ENCODE assay signal across 14 mouse cellular contexts in the genomic region with DNA sequence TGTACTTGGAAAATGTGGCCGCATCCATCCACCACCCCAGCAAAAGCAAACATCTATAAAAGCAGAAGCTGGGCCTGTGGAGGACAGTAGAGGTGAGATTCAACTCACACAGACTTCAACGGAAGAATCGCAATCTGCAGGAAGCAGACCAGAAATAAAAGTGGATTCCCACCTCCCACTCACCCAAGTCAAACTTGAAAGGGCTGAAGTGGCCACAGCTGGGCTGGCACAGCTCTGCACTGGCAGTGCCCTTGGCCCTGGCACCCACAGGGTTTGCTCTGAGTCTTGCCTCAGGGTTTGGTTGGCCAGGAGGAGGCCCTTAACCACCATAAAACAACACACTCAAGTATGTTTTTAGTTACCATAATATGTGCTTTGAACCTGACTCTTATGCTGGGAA.
"Had no signal": no experiment of that assay in that cellular context is flagged by ENCODE, and none has a peak within 500 bp of the region (broad histone marks: within the 10 kb centered on the region; RNA-seq: fewer than 3 reads in every experiment).

No protein-coding gene starts in this region.

- H3K4me3 ChIP-seq: kidney, embryonic 15.5 days; limb, embryonic 12.5 days; liver, embryonic 13.5 days; megakaryocyte, embryonic 14.5 days; midbrain, embryonic 15.5 days; stomach, embryonic 15.5 days had no signal

- H3K4me1 ChIP-seq: kidney, embryonic 15.5 days; limb, embryonic 12.5 days; liver, embryonic 13.5 days; megakaryocyte, embryonic 14.5 days; stomach, embryonic 15.5 days had no signal

- DNase-seq: kidney, adult 2 months; kidney, postnatal 25 days; layer of hippocampus, postnatal 36 days; liver; liver, embryonic 13.5 days; liver, postnatal 0 days; right cerebral cortex, postnatal 14 days; thymus, adult 2 months; thymus, postnatal 25 days had no signal

- ATAC-seq: liver, postnatal 0 days; midbrain, embryonic 15.5 days had no signal
